Mouse (Mus musculus): ENCODE results near the gene Igfbp5.

GRCm38 (mm10) chr1:72847849-72848380 lies 26.8 kb downstream of the Igfbp5 start:
- no peak for TF ChIP-seq CTCF (conservative IDR thresholded peaks at IDR 0.05; ENCODE audit: low read length)
- TF ChIP-seq POU5F1 (IDR thresholded peaks at IDR 0.05; ENCODE audit: borderline replicate concordance, low read length) = no peak
